Mouse (Mus musculus) liver, embryonic 14.5 days (tissue): ENCODE data around the gene Tmem205.

Source experiments
- CTCF ChIP-seq: IDR thresholded peaks from 2 replicates; pipeline ENCODE4 v1.5.1; 2016; ENCODE audit warnings: antibody characterized with exemption, low read depth, control low read depth
- EP300 ChIP-seq: IDR thresholded peaks from 2 replicates; pipeline ENCODE4 v1.6.1; 2016; ENCODE audit warnings: antibody characterized with exemption, low read depth

DNA sequence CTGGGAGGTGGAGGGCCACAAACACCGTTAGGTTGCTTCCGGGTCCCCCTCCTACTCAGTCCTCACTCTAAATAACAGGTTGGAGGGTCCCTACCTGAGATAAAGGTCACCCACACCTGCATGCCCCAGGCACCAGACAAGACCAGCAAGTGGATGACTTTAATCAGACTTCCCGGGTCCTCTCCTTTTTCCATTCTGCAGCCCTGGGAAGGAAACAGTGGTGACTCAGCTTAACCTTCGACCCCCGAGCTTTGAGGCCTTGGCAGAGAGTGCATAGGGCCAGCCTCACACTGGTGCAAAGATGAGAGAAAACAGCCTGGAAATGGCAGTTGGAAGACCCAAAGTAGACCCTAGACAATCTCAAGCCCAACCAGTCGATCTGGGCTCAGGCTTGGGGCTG lies 1.2 kb downstream of the Tmem205 start:
- TF ChIP-seq CTCF, result no peak
- TF ChIP-seq EP300, result no peak
